8 mouse cellular contexts compared by ENCODE assay signal in genomic region chr9:57565741-57566221, GRCm38 (mm10). TPM values are rescaled to one million over a fixed set of nuclear protein-coding genes. Genes with fewer than 3 reads are reported as not detected.
DNase-seq lines count a peak whose midpoint lies in the region; ATAC-seq lines count a peak whose summit lies in the region.

No protein-coding gene starts in this region.

- H3K4me1 ChIP-seq in forebrain, embryonic 10.5 days = peaks cover 24% of the 10 kb centered on the region
- H3K4me1 ChIP-seq in forebrain, embryonic 11.5 days (replicated peaks; ENCODE audit: control insufficient read depth, insufficient read depth, low read length) = peaks cover 4% of the 10 kb centered on the region
- H3K4me1 ChIP-seq in forebrain, embryonic 12.5 days = peaks cover 30% of the 10 kb centered on the region

- H3K27me3 ChIP-seq in forebrain, embryonic 10.5 days (ENCODE audit: poor library complexity, severe bottlenecking) = no peaks in the 10 kb centered on the region
- H3K27me3 ChIP-seq in forebrain, embryonic 11.5 days (ENCODE audit: control insufficient read depth, insufficient read depth, low read length) = no peaks in the 10 kb centered on the region
- no peaks in the 10 kb centered on the region for H3K27me3 ChIP-seq in forebrain, embryonic 12.5 days

- no peak for ATAC-seq in forebrain, embryonic 11.5 days (replicated peaks; ENCODE audit: low FRiP score)
- no peak for ATAC-seq in forebrain, embryonic 12.5 days (ENCODE audit: low FRiP score)

- DNase-seq in forebrain, embryonic 10.5 days (ENCODE audit: extremely low spot score, low spot score) = no peak
- DNase-seq in forebrain, embryonic 11.5 days (ENCODE audit: low spot score) = no peak
- peak; percentile 62 for DNase-seq in heart, postnatal 4 days
- DNase-seq in left cerebral cortex, adult 18-20 months (ENCODE audit: low spot score in 2 of 2) = peak; percentile 46 to 53
- peak; percentile 30 for DNase-seq in monocyte, adult 2 months (ENCODE audit: low read depth in 1 of 2, low spot score in 2 of 2)
- no peak for DNase-seq in Muller cell, postnatal 12 days (ENCODE audit: inconsistent ontology term)
- no peak for DNase-seq in cerebellum, adult 11 months

- 66% methylated on average over 10 of the region's 10 CpGs for WGBS in forebrain, embryonic 10.5 days
- 71% methylated on average over 10 of the region's 10 CpGs for WGBS in forebrain, embryonic 11.5 days
- 69% methylated on average over 10 of the region's 10 CpGs for WGBS in forebrain, embryonic 12.5 days

- H3K4me3 ChIP-seq in forebrain, embryonic 10.5 days = no peak overlapping the region
- H3K4me3 ChIP-seq in forebrain, embryonic 11.5 days (ENCODE audit: low read depth, low read length) = no peak overlapping the region
- no peak overlapping the region for H3K4me3 ChIP-seq in forebrain, embryonic 12.5 days (replicated peaks)

- H3K4me2 ChIP-seq in forebrain, embryonic 11.5 days (ENCODE audit: low read depth, low read length, severe bottlenecking) = no peak overlapping the region
- H3K4me2 ChIP-seq in forebrain, embryonic 12.5 days = no peak overlapping the region

- H3K36me3 ChIP-seq in forebrain, embryonic 10.5 days (replicated peaks) = peaks cover 34% of the 10 kb centered on the region
- no peaks in the 10 kb centered on the region; the same call in 1 of the 2 replicates for H3K36me3 ChIP-seq in forebrain, embryonic 11.5 days (ENCODE audit: control insufficient read depth, insufficient read depth, low read length)
- H3K36me3 ChIP-seq in forebrain, embryonic 12.5 days (replicated peaks) = peaks cover 26% of the 10 kb centered on the region

- 0 out of 2 replicates have a peak overlapping the region, but pooled peaks have one; percentile 11 for H3K27ac ChIP-seq in forebrain, embryonic 10.5 days
- H3K27ac ChIP-seq in forebrain, embryonic 11.5 days (ENCODE audit: low read depth, low read length) = no peak overlapping the region
- H3K27ac ChIP-seq in forebrain, embryonic 12.5 days = no peak overlapping the region

- H3K9ac ChIP-seq in forebrain, embryonic 11.5 days (ENCODE audit: low read length) = no peak overlapping the region
- peak overlapping the region; percentile 12; the same call in 1 of the 2 replicates for H3K9ac ChIP-seq in forebrain, embryonic 12.5 days

- no peaks in the 10 kb centered on the region for H3K9me3 ChIP-seq in forebrain, embryonic 10.5 days
- H3K9me3 ChIP-seq in forebrain, embryonic 11.5 days (ENCODE audit: control insufficient read depth, low read length) = no peaks in the 10 kb centered on the region
- H3K9me3 ChIP-seq in forebrain, embryonic 12.5 days = no peaks in the 10 kb centered on the region

RNA-seq across cellular contexts. Expression of gene Scamp2, which starts 5.0 kb away (rescaled TPM):
- polyA plus RNA-seq in forebrain, embryonic 10.5 days (2016; fragmentation: Nextera tagmentation; extraction: Ambion mirVana) = 51.1 and 52.8 TPM in 2 replicates
- 57.7 and 58.2 TPM in 2 replicates for polyA plus RNA-seq in forebrain, embryonic 11.5 days (2014; fragmentation: Nextera tagmentation; extraction: Ambion mirVana)
- 57.8 and 60.6 TPM in 2 replicates for polyA plus RNA-seq in forebrain, embryonic 12.5 days (2016; fragmentation: Nextera tagmentation; extraction: Ambion mirVana)
- 10 to 100 TPM; 34.5 to 37.0 TPM for total RNA-seq in heart, postnatal 4 days (2021)
- 10 to 100 TPM; 20.9 to 23.1 TPM for total RNA-seq in left cerebral cortex, adult 18-20 months (2021)

RNA-seq across cellular contexts. Expression of gene Mpi, which starts 13.2 kb away (rescaled TPM):
- 63.2 and 66.9 TPM in 2 replicates for polyA plus RNA-seq in forebrain, embryonic 10.5 days (2016; fragmentation: Nextera tagmentation; extraction: Ambion mirVana)
- polyA plus RNA-seq in forebrain, embryonic 11.5 days (2014; fragmentation: Nextera tagmentation; extraction: Ambion mirVana) = 55.1 and 65.5 TPM in 2 replicates
- 62.3 and 62.5 TPM in 2 replicates for polyA plus RNA-seq in forebrain, embryonic 12.5 days (2016; fragmentation: Nextera tagmentation; extraction: Ambion mirVana)
- 100 to 1,000 TPM; 122 to 125 TPM for total RNA-seq in heart, postnatal 4 days (2021)
- total RNA-seq in left cerebral cortex, adult 18-20 months (2021) = 10 to 100 TPM; 66.0 to 69.4 TPM

RNA-seq across cellular contexts. Expression of gene Ulk3, which starts 23.5 kb away (rescaled TPM):
- 12.8 and 14.7 TPM in 2 replicates for polyA plus RNA-seq in forebrain, embryonic 10.5 days (2016; fragmentation: Nextera tagmentation; extraction: Ambion mirVana)
- 12.6 and 15.1 TPM in 2 replicates for polyA plus RNA-seq in forebrain, embryonic 11.5 days (2014; fragmentation: Nextera tagmentation; extraction: Ambion mirVana)
- polyA plus RNA-seq in forebrain, embryonic 12.5 days (2016; fragmentation: Nextera tagmentation; extraction: Ambion mirVana) = 19.9 and 24.1 TPM in 2 replicates
- total RNA-seq in heart, postnatal 4 days (2021) = 10 to 100 TPM; 11.9 to 12.3 TPM
- 10 to 100 TPM; 28.9 to 33.5 TPM for total RNA-seq in left cerebral cortex, adult 18-20 months (2021)

RNA-seq across cellular contexts. Expression of gene Fam219b, which starts 28.5 kb away (rescaled TPM):
- 17.7 and 18.7 TPM in 2 replicates for polyA plus RNA-seq in forebrain, embryonic 10.5 days (2016; fragmentation: Nextera tagmentation; extraction: Ambion mirVana)
- polyA plus RNA-seq in forebrain, embryonic 11.5 days (2014; fragmentation: Nextera tagmentation; extraction: Ambion mirVana) = 21.0 TPM in 2 replicates
- 18.2 and 19.3 TPM in 2 replicates for polyA plus RNA-seq in forebrain, embryonic 12.5 days (2016; fragmentation: Nextera tagmentation; extraction: Ambion mirVana)
- total RNA-seq in heart, postnatal 4 days (2021) = 1 to 10 TPM; 7.9 to 8.8 TPM
- total RNA-seq in left cerebral cortex, adult 18-20 months (2021) = 10 to 100 TPM; 17.6 to 25.6 TPM

RNA-seq across cellular contexts. Expression of gene Cplx3, which starts 40.3 kb away (rescaled TPM):
- polyA plus RNA-seq in forebrain, embryonic 10.5 days (2016; fragmentation: Nextera tagmentation; extraction: Ambion mirVana) = 1.9 and 2.9 TPM in 2 replicates
- 0.15 TPM in 1 of 2 replicates, not detected in the other for polyA plus RNA-seq in forebrain, embryonic 11.5 days (2014; fragmentation: Nextera tagmentation; extraction: Ambion mirVana)
- polyA plus RNA-seq in forebrain, embryonic 12.5 days (2016; fragmentation: Nextera tagmentation; extraction: Ambion mirVana) = 0.65 TPM in 1 of 2 replicates, not detected in the other
- not detected for total RNA-seq in heart, postnatal 4 days (2021)
- 10 to 100 TPM; 13.0 to 13.6 TPM for total RNA-seq in left cerebral cortex, adult 18-20 months (2021)

Comparison
In these comparisons a context has a peak if more than half of its experiments do, and no peak if none do; other contexts are left out.
1. DNase-seq: peak in heart, postnatal 4 days (single experiment), left cerebral cortex, adult 18-20 months (2 of 2) and monocyte, adult 2 months (2 of 2); none in forebrain, embryonic 10.5 days (single experiment), forebrain, embryonic 11.5 days (single experiment), Muller cell, postnatal 12 days (single experiment) and cerebellum, adult 11 months (single experiment).